ENCODE assay signal across 16 mouse cellular contexts in genomic region chr1:73978576-73978975, GRCm38 (mm10).
DNase-seq lines count a peak whose midpoint lies in the region; ATAC-seq lines count a peak whose summit lies in the region.
"Had no signal": no experiment of that assay in that cellular context is flagged by ENCODE, and none has a peak within 500 bp of the region (broad histone marks: within the 10 kb centered on the region; RNA-seq: fewer than 3 reads in every experiment).

No protein-coding gene starts in this region.

- ATAC-seq in heart, embryonic 14.5 days (ENCODE audit: insufficient number of reproducible peaks, insufficient read depth, low FRiP score, low read depth) = no peak
- no peak for ATAC-seq in neural tube, embryonic 13.5 days (ENCODE audit: low read depth)

- H3K4me2 ChIP-seq in heart, embryonic 14.5 days (ENCODE audit: low read length) = no peak overlapping the region
- H3K4me2 ChIP-seq in neural tube, embryonic 13.5 days = no peak overlapping the region
- H3K4me2 ChIP-seq: forebrain, embryonic 13.5 days; limb, embryonic 15.5 days; lung, embryonic 14.5 days had no signal

- peak overlapping the region; percentile 47; the same call in 1 of the 2 replicates for H3K9ac ChIP-seq in heart, embryonic 14.5 days (ENCODE audit: low read length)
- no peak overlapping the region for H3K9ac ChIP-seq in neural tube, embryonic 13.5 days
- H3K9ac ChIP-seq: forebrain, embryonic 13.5 days; limb, embryonic 15.5 days; liver, embryonic 14.5 days had no signal

- H3K27ac ChIP-seq in heart, embryonic 14.5 days (replicated peaks in 1 of 2; ENCODE audit: control insufficient read depth in 1 of 2, insufficient read depth in 1 of 2, low read depth in 2 of 2, low read length in 2 of 2) = peak overlapping the region; percentile 76 to 85
- H3K27ac ChIP-seq in neural tube, embryonic 13.5 days (replicated peaks) = 0 out of 2 replicates have a peak overlapping the region, but pooled peaks have one; percentile 49
- H3K27ac ChIP-seq: forebrain, embryonic 13.5 days; limb, embryonic 15.5 days; liver, embryonic 14.5 days; stomach, postnatal 0 days had no signal

- no peak overlapping the region for H3K4me3 ChIP-seq in heart, embryonic 14.5 days (ENCODE audit: control insufficient read depth in 1 of 2, insufficient read depth in 1 of 2, low read depth in 1 of 2, low read length in 2 of 2)
- H3K4me3 ChIP-seq in neural tube, embryonic 13.5 days = no peak overlapping the region
- H3K4me3 ChIP-seq: forebrain, embryonic 13.5 days; limb, embryonic 15.5 days; myocyte had no signal

- no peaks in the 10 kb centered on the region for H3K27me3 ChIP-seq in heart, embryonic 14.5 days (ENCODE audit: control insufficient read depth, insufficient read depth, low read length)
- H3K27me3 ChIP-seq in neural tube, embryonic 13.5 days = no peaks in the 10 kb centered on the region
- H3K27me3 ChIP-seq: forebrain, embryonic 13.5 days; limb, embryonic 15.5 days had no signal

- intact Hi-C loops in heart, postnatal 36 days (cut with DNase I) = no loop called here
- intact Hi-C loops in heart, postnatal 25 days (cut with DNase I) = no loop called here

- DNase-seq in heart, adult 11 months = peak; percentile 96
- DNase-seq in heart, postnatal 36 days = no peak
- no peak for DNase-seq in heart, postnatal 25 days (ENCODE audit: low spot score)
- DNase-seq in neural tube, embryonic 10.5 days (ENCODE audit: extremely low spot score, low spot score) = no peak
- no peak for DNase-seq in urinary bladder, postnatal 36 days (ENCODE audit: low spot score in 2 of 2)
- DNase-seq: kidney, adult 18-20 months; lung, embryonic 14.5 days; thymus, adult 2 months; thymus, postnatal 4 days had no signal

- H3K36me3 ChIP-seq in heart, embryonic 14.5 days (ENCODE audit: control insufficient read depth, insufficient read depth, low read length) = peaks cover 98% of the 10 kb centered on the region
- H3K36me3 ChIP-seq in neural tube, embryonic 13.5 days = 0 out of 2 replicates have a peak, but pooled peaks cover 5% of the 10 kb centered on the region

- WGBS in heart, embryonic 14.5 days = 89% methylated on average over 1 of the region's 1 CpGs
- 100% methylated on average over 1 of the region's 1 CpGs for whole genome bisulfite sequencing in neural tube, embryonic 13.5 days

- no peaks in the 10 kb centered on the region for H3K9me3 ChIP-seq in heart, embryonic 14.5 days (ENCODE audit: control insufficient read depth, low read length)
- H3K9me3 ChIP-seq in neural tube, embryonic 13.5 days = no peaks in the 10 kb centered on the region
- H3K9me3 ChIP-seq: forebrain, embryonic 13.5 days; limb, embryonic 15.5 days had no signal

- peaks cover 41 to 61% of the 10 kb centered on the region in 2 experiments for H3K4me1 ChIP-seq in heart, embryonic 14.5 days (ENCODE audit: control insufficient read depth in 2 of 2, insufficient read depth in 2 of 2, low read length in 2 of 2)
- no peaks in the 10 kb centered on the region; the same call in 1 of the 2 replicates for H3K4me1 ChIP-seq in neural tube, embryonic 13.5 days (replicated peaks)
